11 mouse cellular contexts compared by ENCODE assay signal in the genomic region with DNA sequence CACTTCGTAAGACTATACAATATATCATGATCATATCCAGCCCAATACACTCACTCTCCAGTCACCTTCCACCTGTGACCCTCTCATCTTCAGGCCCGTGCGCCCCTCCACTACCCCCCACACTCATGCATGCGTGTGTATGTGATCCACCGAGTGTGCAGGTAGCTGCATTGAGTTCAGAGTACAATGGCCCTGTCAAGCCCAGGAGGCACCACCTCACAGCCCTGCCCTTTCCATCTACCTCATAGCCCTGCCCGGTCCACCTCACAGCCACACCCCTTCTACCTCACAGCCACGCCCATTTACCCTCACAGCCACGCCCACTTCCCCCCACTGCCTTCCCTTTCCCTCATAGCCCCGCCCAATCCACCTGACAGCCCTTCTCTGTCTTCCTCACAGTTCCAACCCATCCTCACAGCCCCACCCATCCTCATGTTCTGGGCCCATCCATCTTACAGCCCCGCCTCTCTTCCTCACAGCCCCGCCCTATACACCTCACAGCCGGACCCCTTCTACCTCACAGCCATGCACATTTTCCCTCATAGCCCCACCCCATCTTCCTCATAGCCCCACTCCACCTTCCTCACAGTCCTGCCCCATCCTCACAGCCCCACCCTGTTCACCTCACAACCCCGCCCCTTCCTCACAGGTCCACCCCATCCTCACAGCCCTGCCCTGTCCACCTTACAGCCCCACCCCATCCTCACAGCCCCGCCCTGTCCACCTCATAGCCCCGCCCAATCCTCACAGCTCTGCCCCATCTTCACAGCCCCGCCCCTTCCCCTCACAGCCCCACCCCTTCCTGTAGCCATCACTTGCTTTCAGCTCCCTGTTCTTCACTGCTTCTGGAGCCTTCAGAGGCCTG. TPM values are rescaled to one million over a fixed set of nuclear protein-coding genes. Genes with fewer than 3 reads are reported as not detected.
A peak's percentile ranks its signal among the peaks of the same experiment; 100 is the strongest.
DNase-seq lines count a peak whose midpoint lies in the region; ATAC-seq and TF ChIP-seq lines count a peak whose summit lies in the region.
"Had no signal": no experiment of that assay in that cellular context is flagged by ENCODE, and none has a peak within 500 bp of the region (broad histone marks: within the 10 kb centered on the region; RNA-seq: fewer than 3 reads in every experiment).

No protein-coding gene starts in this region.

- peak; percentile 29; the same call in 1 of the 2 replicates for TF ChIP-seq POLR2A in testis, adult 2 months (IDR thresholded peaks at IDR 0.05; ENCODE audit: control insufficient read depth, low read depth, low read length)

- H3K9me3 ChIP-seq in heart, embryonic 11.5 days (replicated peaks; ENCODE audit: control insufficient read depth, low read length): no peaks in the 10 kb centered on the region
- no peaks in the 10 kb centered on the region for H3K9me3 ChIP-seq in heart, embryonic 10.5 days
- H3K9me3 ChIP-seq in lung, postnatal 0 days (ENCODE audit: low read length): no peaks in the 10 kb centered on the region

- peaks cover 4% of the 10 kb centered on the region; the same call in 1 of the 2 replicates for H3K4me1 ChIP-seq in heart, embryonic 11.5 days (ENCODE audit: control insufficient read depth, insufficient read depth, low read length)
- peaks cover 10% of the 10 kb centered on the region for H3K4me1 ChIP-seq in heart, embryonic 10.5 days
- no peaks in the 10 kb centered on the region for H3K4me1 ChIP-seq in lung, postnatal 0 days (ENCODE audit: insufficient read depth, low read depth, low read length)
- H3K4me1 ChIP-seq in testis, adult 2 months (ENCODE audit: control insufficient read depth, insufficient read depth, low read length): peaks cover 12% of the 10 kb centered on the region

- no peak overlapping the region for H3K9ac ChIP-seq in heart, embryonic 11.5 days (ENCODE audit: low read depth, low read length)
- H3K9ac ChIP-seq in lung, postnatal 0 days (replicated peaks; ENCODE audit: low read depth): no peak overlapping the region

- WGBS in heart, embryonic 11.5 days (ENCODE audit: insufficient replicate concordance): 84% methylated on average over 16 of the region's 16 CpGs
- 82% methylated on average over 16 of the region's 16 CpGs for WGBS in heart, embryonic 10.5 days
- 83% methylated on average over 15 of the region's 16 CpGs for WGBS in lung, postnatal 0 days

- DNase-seq in heart, embryonic 10.5 days (ENCODE audit: low spot score): no peak
- no peak for DNase-seq in lung, postnatal 0 days (ENCODE audit: low spot score)
- DNase-seq in lung, postnatal 25 days (ENCODE audit: low spot score): no peak
- DNase-seq in liver: peak; percentile 50
- DNase-seq in right cerebral cortex, postnatal 10 days (ENCODE audit: low spot score in 2 of 2): no peak
- DNase-seq: heart, adult 2 months; kidney, adult 11 months had no signal

- no peak overlapping the region for H3K27ac ChIP-seq in heart, embryonic 11.5 days (ENCODE audit: low read depth, low read length)
- no peak overlapping the region for H3K27ac ChIP-seq in heart, embryonic 10.5 days
- H3K27ac ChIP-seq in lung, postnatal 0 days (ENCODE audit: low read length): no peak overlapping the region
- no peak overlapping the region; the same call in 1 of the 2 replicates for H3K27ac ChIP-seq in testis, adult 2 months (ENCODE audit: control insufficient read depth, insufficient read depth, low read depth, low read length)
- H3K27ac ChIP-seq: heart, adult 2 months had no signal

- no peak overlapping the region for H3K4me3 ChIP-seq in heart, embryonic 11.5 days (ENCODE audit: low read depth, low read length)
- H3K4me3 ChIP-seq in heart, embryonic 10.5 days: no peak overlapping the region
- no peak overlapping the region for H3K4me3 ChIP-seq in lung, postnatal 0 days (ENCODE audit: low read depth, low read length)
- peak overlapping the region; percentile 50 for H3K4me3 ChIP-seq in testis, adult 2 months (ENCODE audit: control insufficient read depth, low read depth, low read length)
- H3K4me3 ChIP-seq: heart, adult 2 months had no signal

- no peaks in the 10 kb centered on the region for H3K36me3 ChIP-seq in heart, embryonic 11.5 days (ENCODE audit: control insufficient read depth, insufficient read depth, low read length)
- 0 out of 2 replicates have a peak, but pooled peaks cover 4% of the 10 kb centered on the region for H3K36me3 ChIP-seq in heart, embryonic 10.5 days
- no peaks in the 10 kb centered on the region for H3K36me3 ChIP-seq in lung, postnatal 0 days (ENCODE audit: insufficient read depth, low read length)
- no peaks in the 10 kb centered on the region for H3K36me3 ChIP-seq in testis, adult 2 months (ENCODE audit: control insufficient read depth, insufficient read depth, low read length)

- ATAC-seq in heart, embryonic 11.5 days (replicated peaks; ENCODE audit: insufficient number of reproducible peaks, low FRiP score, low TSS enrichment): peak; percentile 59
- peak; percentile 38 for ATAC-seq in lung, postnatal 0 days
- no peak for ATAC-seq in erythroblast, adult 5-6 weeks (replicated peaks; ENCODE audit: low FRiP score, poor library complexity, severe bottlenecking)
- ATAC-seq: forebrain, embryonic 14.5 days had no signal

- no peak overlapping the region for H3K4me2 ChIP-seq in heart, embryonic 11.5 days
- no peak overlapping the region for H3K4me2 ChIP-seq in lung, postnatal 0 days (replicated peaks; ENCODE audit: low read depth, low read length)

- no peaks in the 10 kb centered on the region for H3K27me3 ChIP-seq in heart, embryonic 11.5 days (ENCODE audit: control insufficient read depth, insufficient read depth, low read length)
- H3K27me3 ChIP-seq in heart, embryonic 10.5 days (ENCODE audit: insufficient read depth, poor library complexity, severe bottlenecking): no peaks in the 10 kb centered on the region
- no peaks in the 10 kb centered on the region for H3K27me3 ChIP-seq in lung, postnatal 0 days (replicated peaks; ENCODE audit: insufficient read depth, low read length)
- no peaks in the 10 kb centered on the region for H3K27me3 ChIP-seq in testis, adult 2 months (ENCODE audit: control insufficient read depth, insufficient read depth, low read length)

- no peak for TF ChIP-seq EP300 in lung, postnatal 0 days (IDR thresholded peaks at IDR 0.05)

- no peak for TF ChIP-seq CTCF in lung, postnatal 0 days (IDR thresholded peaks at IDR 0.05)
- TF ChIP-seq CTCF in testis, adult 2 months (IDR thresholded peaks at IDR 0.05; ENCODE audit: control insufficient read depth, insufficient read depth, insufficient replicate concordance, low read depth, low read length): no peak

RNA-seq across cellular contexts. Expression of gene Taok3, which starts 5.8 kb away (rescaled TPM):
- 12.9 and 13.8 TPM in 2 replicates for polyA plus RNA-seq in heart, embryonic 11.5 days (2014; fragmentation: Nextera tagmentation; extraction: Ambion mirVana)
- polyA plus RNA-seq in heart, embryonic 10.5 days (2016; fragmentation: Nextera tagmentation; extraction: Ambion mirVana): 12.2 and 18.6 TPM in 2 replicates
- 55.5 and 67.3 TPM in 2 replicates for polyA plus RNA-seq in lung, postnatal 0 days (2015; fragmentation: Nextera tagmentation; extraction: Ambion mirVana)
- 5.7 and 6.0 TPM in 2 replicates for polyA plus RNA-seq in testis, adult 2 months (2012; rRNA removed)
- 28.4 and 30.1 TPM in 2 replicates for total RNA-seq in erythroblast, adult 5-6 weeks (2015; ENCODE audit: low replicate concordance)
- 32.5 and 43.4 TPM in 2 replicates for total RNA-seq in erythroblast, adult 5-6 weeks (2017; ENCODE audit: low replicate concordance)

RNA-seq across cellular contexts. Expression of gene Suds3, which starts 9.8 kb away (rescaled TPM):
- polyA plus RNA-seq in heart, embryonic 11.5 days (2014; fragmentation: Nextera tagmentation; extraction: Ambion mirVana): 36.8 and 37.1 TPM in 2 replicates
- polyA plus RNA-seq in heart, embryonic 10.5 days (2016; fragmentation: Nextera tagmentation; extraction: Ambion mirVana): 54.8 and 76.3 TPM in 2 replicates
- 47.1 and 57.8 TPM in 2 replicates for polyA plus RNA-seq in lung, postnatal 0 days (2015; fragmentation: Nextera tagmentation; extraction: Ambion mirVana)
- polyA plus RNA-seq in testis, adult 2 months (2012; rRNA removed): 80.5 and 86.1 TPM in 2 replicates
- total RNA-seq in erythroblast, adult 5-6 weeks (2015; ENCODE audit: low replicate concordance): 20.7 and 25.0 TPM in 2 replicates
- total RNA-seq in erythroblast, adult 5-6 weeks (2017; ENCODE audit: low replicate concordance): 73.7 and 98.8 TPM in 2 replicates
